Mouse (Mus musculus): ENCODE results near the gene Kiss1r.
A peak's percentile ranks its signal among the peaks of the same experiment; 100 is the strongest.
"Not testable (repeated sequence)": the region's sequence is repeated elsewhere in the genome, so short reads cannot be mapped to it uniquely, and the experiment has no call there.

The Kiss1r gene

GRCm38 (mm10) chr10:79916808-79917531 lies at the start of gene Kiss1r:
Gene Kiss1r, plus strand, starts transcription at chr10:79916971.
- DNase-seq: peak; percentile 93

DNA sequence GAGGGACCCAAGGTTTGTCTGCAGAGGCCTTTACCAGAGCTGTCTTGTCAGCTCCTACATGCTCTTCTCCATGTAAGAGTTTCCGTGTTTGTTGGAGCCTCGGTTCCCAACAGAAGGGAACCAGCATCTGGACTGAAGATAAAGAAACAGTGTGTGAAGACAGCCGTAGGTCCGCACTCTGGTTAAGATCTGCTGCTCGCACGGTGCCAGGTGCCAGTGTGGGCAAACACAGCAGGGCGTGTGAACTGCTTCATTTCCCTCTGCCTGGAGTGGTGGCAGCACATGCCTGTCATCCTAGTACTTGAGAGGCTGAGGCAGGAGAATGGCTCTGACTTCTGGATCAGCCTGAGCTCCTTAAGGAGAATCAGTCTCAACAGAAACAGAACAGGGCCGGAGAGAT lies 44.9 kb upstream of the Kiss1r start:
- DNase-seq: no peak

GRCm38 (mm10) chr10:79872862-79873261 lies 43.9 kb upstream of the Kiss1r start:
- peak; percentile 23 for DNase-seq

GRCm38 (mm10) chr10:79873313-79873712 lies 43.5 kb upstream of the Kiss1r start:
- no peak for DNase-seq

DNA sequence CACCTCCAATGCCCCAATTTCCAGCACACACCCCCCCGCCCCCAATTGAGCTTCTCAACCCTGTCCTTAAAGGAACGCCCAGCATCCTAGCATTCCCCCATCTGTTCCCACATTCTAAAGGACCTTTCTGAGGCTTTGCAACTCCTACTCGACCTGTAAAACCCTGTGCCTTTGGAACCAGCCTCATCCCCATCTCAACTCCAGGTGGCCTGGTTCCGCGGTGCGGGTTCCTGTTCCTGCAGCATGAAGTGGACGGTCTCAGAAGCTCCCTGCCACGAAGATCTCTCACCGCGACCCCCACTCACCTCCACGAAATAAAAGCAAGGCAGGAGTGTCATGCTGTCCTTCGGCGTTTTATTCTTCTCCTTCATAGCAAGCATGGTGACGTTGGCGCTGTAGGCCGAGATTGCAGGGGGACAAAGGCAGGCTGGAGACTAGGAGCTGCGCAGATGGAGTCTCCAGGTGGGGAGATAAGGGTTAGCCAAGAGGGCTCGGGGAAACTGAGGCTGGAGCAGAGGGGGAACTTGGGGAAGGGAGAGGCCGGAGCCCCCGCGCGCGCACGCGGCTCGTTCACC lies 43.0 kb upstream of the Kiss1r start:
- no peak for DNase-seq

DNA sequence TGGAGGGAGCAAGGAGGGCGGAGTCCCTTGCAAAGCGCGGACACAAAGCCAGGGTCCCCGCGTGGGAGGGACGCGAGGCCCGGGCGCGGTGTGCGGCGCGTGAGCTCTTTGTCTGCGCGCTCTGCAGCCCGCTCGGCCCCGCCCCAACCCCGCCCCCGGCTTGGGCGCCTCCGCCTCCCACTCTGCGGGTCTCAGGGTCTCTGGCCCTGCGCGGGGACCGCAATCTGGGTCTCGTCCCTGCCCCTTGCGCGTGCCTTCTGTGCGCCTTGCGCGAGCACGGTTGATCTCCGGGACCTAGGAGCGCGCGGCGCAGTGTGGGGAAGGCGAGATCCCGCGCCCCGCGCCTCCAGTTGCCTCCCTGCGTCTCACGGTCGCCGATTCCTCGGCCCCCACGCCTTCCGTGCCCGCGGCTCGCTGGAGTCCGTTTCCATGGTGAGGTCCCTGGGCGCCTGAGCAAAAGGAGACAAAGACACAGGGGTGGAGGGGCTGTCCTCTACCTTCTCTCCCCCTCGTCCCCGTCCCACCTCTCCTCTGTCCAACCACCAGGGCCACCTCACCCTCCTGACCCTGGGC lies 42.4 kb upstream of the Kiss1r start, which contains the start of the genes Prtn3 and Plppr3:
TSS of gene Prtn3 (plus strand) at position 187 of the 573 bp plus-strand sequence.
TSS of gene Plppr3 (minus strand) at position 345 of the 573 bp plus-strand sequence.
- DNase-seq: peak; percentile 55

DNA sequence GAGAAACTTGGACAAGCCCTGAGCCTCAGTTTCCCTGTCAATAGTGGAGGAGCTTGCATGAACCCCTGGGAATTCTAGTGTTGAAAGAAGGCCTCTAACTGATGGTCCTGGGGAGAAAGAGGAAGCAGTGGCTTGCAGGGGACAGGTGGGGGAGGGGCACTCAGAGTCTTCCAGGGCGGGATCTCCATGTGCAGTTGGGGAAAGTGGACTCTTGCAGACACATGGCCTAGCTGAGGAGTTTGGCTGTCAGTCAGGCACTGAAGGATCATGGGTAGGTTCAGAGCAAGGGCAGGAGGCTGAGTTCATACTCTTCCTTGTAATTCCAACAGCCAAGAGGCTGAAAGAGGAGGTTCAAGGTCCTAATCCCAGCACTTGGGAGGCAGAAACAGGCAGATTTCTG lies 39.6 kb upstream of the Kiss1r start:
- DNase-seq: no peak

GRCm38 (mm10) chr10:79877757-79878156 lies 39.0 kb upstream of the Kiss1r start:
- DNase-seq: no peak

- DNase-seq: no peak
Observed at GRCm38 (mm10) chr10:79879527-79879926, 37.2 kb upstream of the Kiss1r start.

GRCm38 (mm10) chr10:79880721-79881120 lies 36.0 kb upstream of the Kiss1r start:
- no peak for DNase-seq

GRCm38 (mm10) chr10:79881981-79882380 lies 34.8 kb upstream of the Kiss1r start:
- DNase-seq: peak; percentile 42

DNA sequence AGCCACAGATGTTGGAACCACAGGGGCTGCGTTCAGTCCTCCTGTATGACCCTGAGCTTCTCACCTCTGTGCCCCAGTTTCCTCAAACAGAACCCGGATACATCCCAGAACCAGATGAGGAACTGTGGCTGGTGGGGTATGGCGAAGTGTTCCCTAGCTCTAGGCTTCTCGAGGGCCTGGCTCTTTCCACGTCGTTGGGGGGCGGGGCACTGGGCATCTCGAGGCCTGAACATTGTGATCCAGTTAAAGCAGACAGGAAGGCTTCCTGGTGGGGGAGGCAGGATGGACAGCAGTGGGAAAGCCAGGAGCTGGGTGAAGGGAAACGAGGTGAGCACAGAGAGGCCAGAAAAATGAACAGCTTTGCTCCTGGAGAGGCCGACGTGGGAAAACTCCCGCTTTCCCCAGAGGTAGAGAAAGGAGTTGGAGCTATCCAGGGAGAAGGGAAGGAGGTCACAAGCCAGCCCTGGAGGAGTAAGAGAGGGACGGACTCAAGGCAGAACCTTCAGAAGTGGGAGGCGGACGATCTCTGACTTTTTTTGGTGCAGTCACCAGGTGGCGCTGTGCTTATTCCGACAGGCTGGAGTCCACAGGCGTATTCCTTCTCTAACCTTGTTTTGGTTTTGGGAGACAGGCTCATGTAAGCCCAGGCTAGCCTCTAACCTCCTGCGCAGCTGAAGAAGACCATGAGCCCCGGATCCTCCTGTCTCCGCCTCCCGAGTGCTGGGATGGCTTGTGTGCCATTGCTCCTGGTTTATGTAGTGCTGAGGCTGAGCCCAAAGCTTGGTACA lies 33.3 kb upstream of the Kiss1r start:
- DNase-seq: peak; percentile 88

GRCm38 (mm10) chr10:79884446-79884845 lies 32.3 kb upstream of the Kiss1r start:
- no peak for DNase-seq

DNA sequence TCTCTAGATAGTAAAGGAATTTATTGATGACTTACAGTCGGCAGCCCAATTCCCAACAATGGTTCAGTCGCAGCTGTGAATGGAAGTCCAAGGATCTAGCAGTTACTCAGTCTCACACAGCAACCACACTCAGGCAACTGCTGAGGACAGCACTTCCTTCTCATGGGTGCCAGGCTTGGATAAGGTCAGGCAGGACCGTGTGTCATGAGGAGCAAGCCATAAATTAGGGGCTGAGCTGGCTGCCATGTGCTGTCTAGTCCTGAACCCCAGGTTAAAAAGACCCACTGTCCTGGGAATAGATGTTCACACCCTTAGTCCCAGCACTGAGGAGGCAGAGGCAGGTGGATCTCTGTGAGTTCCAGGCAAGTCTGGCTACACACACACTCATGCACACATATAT lies 31.8 kb upstream of the Kiss1r start:
- not testable (repeated sequence) for DNase-seq

- no peak for DNase-seq
Observed at GRCm38 (mm10) chr10:79886054-79886453, 30.7 kb upstream of the Kiss1r start, which contains the start of gene Elane. Gene Elane, plus strand, starts transcription at chr10:79886247.

DNA sequence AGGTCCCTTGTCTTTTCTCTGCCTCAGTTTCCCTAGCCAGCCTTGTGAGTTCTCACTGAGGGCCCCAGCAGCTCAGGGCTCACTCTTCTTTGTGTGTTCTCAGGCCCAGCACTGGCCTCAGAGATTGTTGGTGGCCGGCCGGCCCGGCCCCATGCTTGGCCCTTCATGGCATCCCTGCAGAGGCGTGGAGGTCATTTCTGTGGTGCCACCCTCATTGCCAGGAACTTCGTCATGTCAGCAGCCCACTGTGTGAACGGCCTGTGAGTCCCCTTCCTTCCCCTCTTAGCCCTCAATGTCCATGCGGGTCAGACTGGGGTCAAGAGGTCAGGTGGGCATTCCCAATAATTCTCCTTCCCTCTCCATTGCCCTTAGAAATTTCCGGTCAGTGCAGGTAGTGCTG lies 30.2 kb upstream of the Kiss1r start:
- no peak for DNase-seq

DNA sequence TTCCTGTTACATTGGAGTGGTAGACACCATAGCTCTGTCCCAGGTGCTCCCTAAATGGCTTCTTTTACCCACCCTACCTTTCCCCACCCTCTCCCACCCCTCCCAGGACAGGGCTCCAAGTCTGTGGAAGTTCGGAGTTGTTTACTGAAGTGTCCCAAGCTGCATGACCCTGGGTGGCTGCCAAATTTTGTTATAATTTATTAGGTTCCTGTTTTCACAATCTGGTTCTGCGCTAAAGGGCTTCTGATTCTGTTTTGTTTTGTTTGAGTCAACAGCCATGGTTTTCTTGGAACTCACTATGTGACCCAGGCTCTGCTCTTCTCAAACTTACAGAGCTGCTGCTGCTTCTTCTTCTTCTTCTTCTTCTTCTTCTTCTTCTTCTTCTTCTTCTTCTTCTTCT lies 27.4 kb upstream of the Kiss1r start:
- DNase-seq: no peak

DNA sequence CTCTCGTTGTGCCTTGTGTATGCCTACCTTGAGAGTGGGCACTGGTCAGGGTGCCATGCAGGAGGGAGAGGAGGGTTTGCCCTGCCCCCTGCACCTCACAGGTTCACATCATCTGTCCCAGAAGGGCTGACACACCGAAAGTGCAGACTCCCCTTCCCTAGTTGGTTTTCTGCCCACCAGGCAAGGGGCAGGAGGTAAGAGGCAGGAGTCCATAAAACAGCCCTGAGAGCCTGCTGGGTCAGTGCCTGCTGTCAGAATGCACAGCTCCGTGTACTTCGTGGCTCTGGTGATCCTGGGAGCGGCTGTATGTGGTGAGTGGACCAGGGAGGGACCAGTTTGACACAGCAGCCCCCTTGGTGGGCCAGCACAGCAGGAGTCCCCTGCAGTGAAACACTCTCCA lies 26.1 kb upstream of the Kiss1r start, which contains the start of gene Cfd:
TSS of gene Cfd (plus strand) at position 184 of the 400 bp plus-strand sequence.
- no peak for DNase-seq

DNA sequence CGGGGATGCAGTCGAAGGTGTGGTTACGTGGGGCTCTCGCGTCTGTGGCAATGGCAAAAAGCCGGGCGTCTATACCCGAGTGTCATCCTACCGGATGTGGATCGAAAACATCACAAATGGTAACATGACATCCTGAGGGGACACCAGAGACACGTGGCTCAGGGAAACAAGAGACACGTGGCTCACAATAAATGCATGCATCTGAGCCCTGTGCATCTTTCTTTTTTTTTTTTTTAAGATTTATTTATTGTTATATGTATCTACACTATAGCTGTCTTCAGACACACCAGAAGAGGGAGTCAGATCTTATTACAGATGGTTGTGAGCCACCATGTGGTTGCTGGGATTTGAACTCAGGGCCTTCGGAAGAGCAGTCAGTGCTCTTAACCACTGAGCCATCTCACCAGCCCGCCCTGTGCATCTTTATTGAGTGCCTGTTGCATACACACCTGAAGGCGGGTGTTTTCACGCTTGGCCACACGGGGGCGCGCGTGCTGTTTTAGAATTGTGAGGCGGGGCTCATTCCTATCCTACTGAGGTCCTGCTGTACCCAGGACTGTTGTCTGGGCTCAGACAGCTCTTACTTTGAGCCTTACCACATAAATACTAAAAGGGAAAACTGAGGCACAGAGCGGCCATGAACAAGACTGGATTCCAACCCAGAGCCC lies 24.2 kb upstream of the Kiss1r start:
- peak; percentile 94 for DNase-seq

- DNase-seq: no peak
Observed at GRCm38 (mm10) chr10:79896306-79896705, 20.5 kb upstream of the Kiss1r start.

GRCm38 (mm10) chr10:79896814-79897213 lies 20.0 kb upstream of the Kiss1r start:
- no peak for DNase-seq
